ENCODE assay signal across 27 mouse cellular contexts in genomic region chr10:5116155-5116554, GRCm38 (mm10). TPM values are rescaled to one million over a fixed set of nuclear protein-coding genes. Genes with fewer than 3 reads are reported as not detected.
DNase-seq lines count a peak whose midpoint lies in the region; ATAC-seq and TF ChIP-seq lines count a peak whose summit lies in the region.
"Had no signal": no experiment of that assay in that cellular context is flagged by ENCODE, and none has a peak within 500 bp of the region (broad histone marks: within the 10 kb centered on the region; RNA-seq: fewer than 3 reads in every experiment).

No protein-coding gene starts in this region.

- no peak for TF ChIP-seq EP300 in liver, postnatal 0 days (IDR thresholded peaks at IDR 0.05; ENCODE audit: low read depth)

- no peak overlapping the region for H3K4me2 ChIP-seq in kidney, embryonic 14.5 days (replicated peaks; ENCODE audit: low read depth, low read length)
- 0 out of 2 replicates have a peak overlapping the region, but pooled peaks have one; percentile 2 for H3K4me2 ChIP-seq in liver, postnatal 0 days (ENCODE audit: low read depth, low read length)
- no peak overlapping the region for H3K4me2 ChIP-seq in liver, embryonic 12.5 days
- no peak overlapping the region for H3K4me2 ChIP-seq in neural tube, embryonic 13.5 days
- no peak overlapping the region for H3K4me2 ChIP-seq in neural tube, embryonic 15.5 days
- H3K4me2 ChIP-seq: embryonic facial prominence, embryonic 15.5 days; forebrain, embryonic 12.5 days; limb, embryonic 13.5 days; liver, embryonic 11.5 days; stomach, embryonic 15.5 days had no signal

- H3K9me3 ChIP-seq in kidney, embryonic 14.5 days (ENCODE audit: control insufficient read depth, low read length): 0 out of 2 replicates have a peak, but pooled peaks cover 2% of the 10 kb centered on the region
- no peaks in the 10 kb centered on the region for H3K9me3 ChIP-seq in liver, postnatal 0 days (ENCODE audit: low read length)
- no peaks in the 10 kb centered on the region for H3K9me3 ChIP-seq in liver, embryonic 12.5 days (replicated peaks)
- no peaks in the 10 kb centered on the region for H3K9me3 ChIP-seq in neural tube, embryonic 13.5 days
- no peaks in the 10 kb centered on the region for H3K9me3 ChIP-seq in neural tube, embryonic 15.5 days (replicated peaks)
- H3K9me3 ChIP-seq: embryonic facial prominence, embryonic 10.5 days; embryonic facial prominence, embryonic 15.5 days; forebrain, embryonic 12.5 days; limb, embryonic 13.5 days; stomach, embryonic 15.5 days had no signal

- no peaks in the 10 kb centered on the region for H3K27me3 ChIP-seq in kidney, embryonic 14.5 days (ENCODE audit: control insufficient read depth, insufficient read depth, low read length)
- no peaks in the 10 kb centered on the region for H3K27me3 ChIP-seq in liver, postnatal 0 days (ENCODE audit: insufficient read depth, low read length)
- H3K27me3 ChIP-seq in liver, embryonic 12.5 days (replicated peaks): no peaks in the 10 kb centered on the region
- no peaks in the 10 kb centered on the region for H3K27me3 ChIP-seq in neural tube, embryonic 13.5 days
- no peaks in the 10 kb centered on the region for H3K27me3 ChIP-seq in neural tube, embryonic 15.5 days (replicated peaks)
- H3K27me3 ChIP-seq: embryonic facial prominence, embryonic 15.5 days; forebrain, embryonic 12.5 days; limb, embryonic 13.5 days; stomach, embryonic 15.5 days had no signal

- no peak overlapping the region for H3K27ac ChIP-seq in kidney, embryonic 14.5 days (ENCODE audit: low read depth, low read length)
- H3K27ac ChIP-seq in liver, postnatal 0 days (ENCODE audit: low read depth): 0 out of 2 replicates have a peak overlapping the region, but pooled peaks have one; percentile 1
- H3K27ac ChIP-seq in liver, embryonic 12.5 days: no peak overlapping the region
- no peak overlapping the region for H3K27ac ChIP-seq in neural tube, embryonic 13.5 days (replicated peaks)
- no peak overlapping the region for H3K27ac ChIP-seq in neural tube, embryonic 15.5 days (replicated peaks)
- H3K27ac ChIP-seq: embryonic facial prominence, embryonic 10.5 days; embryonic facial prominence, embryonic 15.5 days; forebrain, embryonic 12.5 days; limb, embryonic 13.5 days; stomach, embryonic 15.5 days had no signal

- WGBS in kidney, embryonic 14.5 days: 54% methylated on average over 5 of the region's 5 CpGs
- WGBS in liver, postnatal 0 days (ENCODE audit: insufficient replicate concordance): 85% methylated on average over 5 of the region's 5 CpGs
- 84% methylated on average over 5 of the region's 5 CpGs for WGBS in liver, embryonic 12.5 days (ENCODE audit: insufficient replicate concordance)
- 84% methylated on average over 5 of the region's 5 CpGs for WGBS in neural tube, embryonic 13.5 days
- 64% methylated on average over 5 of the region's 5 CpGs for WGBS in neural tube, embryonic 15.5 days

- no peak for DNase-seq in kidney, postnatal 36 days
- no peak for DNase-seq in liver, postnatal 0 days
- DNase-seq: adrenal gland, adult 2 months; adrenal gland, postnatal 36 days; B cell, adult 2 months; cerebellum, adult 8-10 months; cerebellum, postnatal 25 days; forebrain, postnatal 0 days; gastrocnemius, postnatal 10 days; heart, postnatal 14 days; lung, adult 18-20 months; lung, postnatal 14 days; right cerebral cortex, postnatal 25 days had no signal

- no peaks in the 10 kb centered on the region for H3K36me3 ChIP-seq in kidney, embryonic 14.5 days (ENCODE audit: control insufficient read depth, insufficient read depth, low read length)
- H3K36me3 ChIP-seq in liver, postnatal 0 days (replicated peaks; ENCODE audit: insufficient read depth, low read length): peaks cover 48% of the 10 kb centered on the region
- peaks cover 32% of the 10 kb centered on the region for H3K36me3 ChIP-seq in liver, embryonic 12.5 days
- H3K36me3 ChIP-seq in neural tube, embryonic 13.5 days: peaks cover 41% of the 10 kb centered on the region
- H3K36me3 ChIP-seq in neural tube, embryonic 15.5 days: peaks cover 41% of the 10 kb centered on the region
- H3K36me3 ChIP-seq: embryonic facial prominence, embryonic 10.5 days; forebrain, embryonic 12.5 days had no signal

- TF ChIP-seq CTCF in liver, postnatal 0 days (IDR thresholded peaks at IDR 0.05; ENCODE audit: low read depth): no peak

- ATAC-seq in kidney, embryonic 14.5 days (ENCODE audit: low FRiP score, low TSS enrichment): peak; percentile 49; the same call in 1 of the 2 replicates
- ATAC-seq in liver, postnatal 0 days: no peak
- ATAC-seq in liver, embryonic 12.5 days: no peak
- ATAC-seq in neural tube, embryonic 13.5 days (ENCODE audit: low read depth): peak; percentile 65; the same call in 1 of the 2 replicates
- peak; percentile 70 for ATAC-seq in neural tube, embryonic 15.5 days (ENCODE audit: low FRiP score)
- ATAC-seq: forebrain, postnatal 0 days; hindbrain, embryonic 16.5 days; midbrain, embryonic 16.5 days had no signal

- peaks cover 4% of the 10 kb centered on the region; the same call in 1 of the 2 replicates for H3K4me1 ChIP-seq in kidney, embryonic 14.5 days (ENCODE audit: control insufficient read depth, insufficient read depth, low read length)
- no peaks in the 10 kb centered on the region for H3K4me1 ChIP-seq in liver, postnatal 0 days (ENCODE audit: insufficient read depth)
- H3K4me1 ChIP-seq in liver, embryonic 12.5 days: no peaks in the 10 kb centered on the region
- H3K4me1 ChIP-seq in neural tube, embryonic 13.5 days (replicated peaks): peaks cover 4% of the 10 kb centered on the region
- H3K4me1 ChIP-seq in neural tube, embryonic 15.5 days: no peaks in the 10 kb centered on the region
- H3K4me1 ChIP-seq: embryonic facial prominence, embryonic 10.5 days; embryonic facial prominence, embryonic 15.5 days; forebrain, embryonic 12.5 days; limb, embryonic 13.5 days; stomach, embryonic 15.5 days had no signal

- H3K4me3 ChIP-seq in kidney, embryonic 14.5 days (ENCODE audit: low read length): no peak overlapping the region
- no peak overlapping the region for H3K4me3 ChIP-seq in liver, postnatal 0 days (ENCODE audit: low read depth, low read length)
- no peak overlapping the region for H3K4me3 ChIP-seq in liver, embryonic 12.5 days
- no peak overlapping the region for H3K4me3 ChIP-seq in neural tube, embryonic 13.5 days
- no peak overlapping the region for H3K4me3 ChIP-seq in neural tube, embryonic 15.5 days (replicated peaks)
- H3K4me3 ChIP-seq: embryonic facial prominence, embryonic 10.5 days; embryonic facial prominence, embryonic 15.5 days; forebrain, embryonic 12.5 days; limb, embryonic 13.5 days; stomach, embryonic 15.5 days had no signal

- H3K9ac ChIP-seq in kidney, embryonic 14.5 days (ENCODE audit: low read depth, low read length): no peak overlapping the region
- H3K9ac ChIP-seq in liver, postnatal 0 days (replicated peaks): no peak overlapping the region
- H3K9ac ChIP-seq in liver, embryonic 12.5 days: no peak overlapping the region
- H3K9ac ChIP-seq in neural tube, embryonic 13.5 days: no peak overlapping the region
- H3K9ac ChIP-seq in neural tube, embryonic 15.5 days (replicated peaks): no peak overlapping the region
- H3K9ac ChIP-seq: embryonic facial prominence, embryonic 15.5 days; forebrain, embryonic 12.5 days; forebrain, postnatal 0 days; limb, embryonic 13.5 days; stomach, embryonic 15.5 days had no signal

RNA-seq across cellular contexts. Expression of gene Gm10097, which starts 47.2 kb away (rescaled TPM):
- 0.11 and 0.22 TPM in 2 replicates for polyA plus RNA-seq in kidney, embryonic 14.5 days (2014; fragmentation: Nextera tagmentation; extraction: Ambion mirVana)
- polyA plus RNA-seq in liver, postnatal 0 days (2015; fragmentation: Nextera tagmentation; extraction: Ambion mirVana): 0.06 and 0.07 TPM in 2 replicates
- 0.05 TPM in 1 of 2 replicates, not detected in the other for polyA plus RNA-seq in liver, embryonic 12.5 days (2016; fragmentation: Nextera tagmentation; extraction: Ambion mirVana)
- 0.10 and 0.11 TPM in 2 replicates for polyA plus RNA-seq in neural tube, embryonic 13.5 days (2015; fragmentation: Nextera tagmentation; extraction: Ambion mirVana)
- 0.10 and 0.14 TPM in 2 replicates for polyA plus RNA-seq in neural tube, embryonic 15.5 days (2015; fragmentation: Nextera tagmentation; extraction: Ambion mirVana)
- polyA plus RNA-seq: adrenal gland, adult 2 months; brain, embryonic 14.5 days; forebrain, postnatal 0 days; gonadal fat pad, adult 2 months had no signal

Comparison
In these comparisons a context has a peak if more than half of its experiments do, and no peak if none do; other contexts are left out.
1. ATAC-seq: peak in kidney, embryonic 14.5 days (single experiment), neural tube, embryonic 13.5 days (single experiment) and neural tube, embryonic 15.5 days (single experiment); none in liver, postnatal 0 days (single experiment) and liver, embryonic 12.5 days (single experiment).